Mouse (Mus musculus) midbrain, embryonic 11.5 days (tissue): ENCODE results near the gene Agpat2. TPM values are rescaled to one million over a fixed set of nuclear protein-coding genes. Genes with fewer than 3 reads are reported as not detected.

ENCODE experiments used
- ATAC-seq: fragments of 200-750 bp; cut with Nextera tagmentation; 2 replicates; pipeline ENCODE4 v1.8.0; 2017; ENCODE audit warnings: moderate TSS enrichment, moderate library complexity; ENCODE audit not compliant: low FRiP score
- DNase-seq: peaks from one replicate; pipeline ENCODE4 v3.0.0; 2015; ENCODE audit warnings: low spot score; ENCODE audit errors: missing footprints
- H3K27ac ChIP-seq: fragments of 300-500 bp; sonication (generic); 2 replicates; pipeline ENCODE4 v1.5.1; 2014; ENCODE audit warnings: low read depth, low read length
- H3K27me3 ChIP-seq: fragments of 300-500 bp; sonication (generic); 2 replicates; pipeline ENCODE4 v1.6.1; 2014; ENCODE audit warnings: mild to moderate bottlenecking, low read length, moderate library complexity, mixed read lengths; ENCODE audit not compliant: control insufficient read depth, insufficient read depth
- H3K36me3 ChIP-seq: fragments of 300-500 bp; sonication (generic); 2 replicates; pipeline ENCODE4 v1.6.1; 2014; ENCODE audit warnings: mild to moderate bottlenecking, low read length, moderate library complexity, mixed read lengths; ENCODE audit not compliant: control insufficient read depth, insufficient read depth
- H3K4me1 ChIP-seq: fragments of 300-500 bp; sonication (generic); 2 replicates; pipeline ENCODE4 v1.6.1; 2014; ENCODE audit warnings: low read length; ENCODE audit not compliant: control insufficient read depth, insufficient read depth
- H3K4me2 ChIP-seq: fragments of 300-500 bp; sonication (generic); 2 replicates; pipeline ENCODE4 v1.6.1; 2014; ENCODE audit warnings: mild to moderate bottlenecking, moderate library complexity
- H3K4me3 ChIP-seq: fragments of 300-500 bp; sonication (generic); 2 replicates; pipeline ENCODE4 v1.5.1; 2014; ENCODE audit warnings: low read depth, low read length
- H3K9ac ChIP-seq: fragments of 300-500 bp; sonication (generic); 2 replicates; pipeline ENCODE4 v1.6.1; 2014; ENCODE audit warnings: low read length
- H3K9me3 ChIP-seq: fragments of 300-500 bp; sonication (generic); 2 replicates; pipeline ENCODE4 v1.6.1; 2016; ENCODE audit warnings: low read length; ENCODE audit not compliant: control insufficient read depth
- WGBS: fragments of 180-500 bp; shearing (Covaris S2); extraction: QIAGEN DNeasy Blood & Tissue Kit; methylation state at CpG from one replicate; pipeline ENCODE4 v1.1.7; 2014; 5-methylcytosine and 5-hydroxymethylcytosine counted together
- polyA plus RNA-seq: library from polyadenylated mRNA; unstranded; fragments of >200 nt; fragmentation: Nextera tagmentation; extraction: Ambion mirVana; gene quantifications from 2 replicates; pipeline ENCODE4 v1.2.1, GENCODE M21; 2014

Agpat2 gene
- polyA plus RNA-seq, 1 experiment from 2014 or later, result 8.2 TPM

GRCm38 (mm10) chr2:26602631-26603030 is 1.6 kb downstream of the Agpat2 start:
- Histone ChIP-seq H3K9me3 (no peaks in the 10 kb centered on the region), H3K27ac (no peak overlapping the region), H3K4me1 (peaks cover 9% of the 10 kb centered on the region), H3K36me3 (no peaks in the 10 kb centered on the region), H3K9ac (no peak overlapping the region), H3K27me3 (peaks cover 26% of the 10 kb centered on the region), H3K4me2 (no peak overlapping the region), H3K4me3 (no peak overlapping the region)
- 88% methylated on average over 5 of the region's 5 CpGs for WGBS
- no peak for DNase-seq
- ATAC-seq, result no peak

- Histone ChIP-seq H3K4me3 (no peak overlapping the region), H3K9me3 (no peaks in the 10 kb centered on the region), H3K4me1 (peaks cover 9% of the 10 kb centered on the region), H3K9ac (no peak overlapping the region), H3K27me3 (peaks cover 26% of the 10 kb centered on the region), H3K27ac (no peak overlapping the region), H3K36me3 (no peaks in the 10 kb centered on the region), H3K4me2 (no peak overlapping the region)
- DNase-seq (no peak), ATAC-seq (no peak)
- WGBS, result 74% methylated on average over 1 of the region's 1 CpGs
Observed at GRCm38 (mm10) chr2:26601595-26601994, 2.6 kb downstream of the Agpat2 start.

- DNase-seq (no peak), ATAC-seq (no peak)
- H3K9ac ChIP-seq, result no peak overlapping the region
- no peak overlapping the region for H3K4me2 ChIP-seq
- H3K4me1 ChIP-seq, result peaks cover 9% of the 10 kb centered on the region
- no peaks in the 10 kb centered on the region for H3K9me3 ChIP-seq
- peaks cover 24% of the 10 kb centered on the region for H3K27me3 ChIP-seq
- H3K27ac ChIP-seq, result no peak overlapping the region
- H3K36me3 ChIP-seq, result no peaks in the 10 kb centered on the region
- 81% methylated on average over 2 of the region's 2 CpGs for WGBS
- H3K4me3 ChIP-seq, result no peak overlapping the region
Observed at GRCm38 (mm10) chr2:26600664-26601063, 3.6 kb downstream of the Agpat2 start.

- Histone ChIP-seq H3K9ac (no peak overlapping the region), H3K4me2 (no peak overlapping the region), H3K27ac (no peak overlapping the region), H3K27me3 (peaks cover 24% of the 10 kb centered on the region), H3K4me3 (no peak overlapping the region), H3K36me3 (no peaks in the 10 kb centered on the region), H3K4me1 (peaks cover 9% of the 10 kb centered on the region), H3K9me3 (no peaks in the 10 kb centered on the region)
- no peak for DNase-seq
- WGBS, result 83% methylated on average over 4 of the region's 4 CpGs
- ATAC-seq, result no peak
Observed at GRCm38 (mm10) chr2:26599965-26600364, 4.3 kb downstream of the Agpat2 start.

- Histone ChIP-seq H3K36me3 (no peaks in the 10 kb centered on the region), H3K9me3 (no peaks in the 10 kb centered on the region), H3K27me3 (peaks cover 11% of the 10 kb centered on the region), H3K27ac (no peak overlapping the region), H3K4me1 (peaks cover 2% of the 10 kb centered on the region), H3K4me2 (no peak overlapping the region), H3K4me3 (no peak overlapping the region), H3K9ac (no peak overlapping the region)
- 90% methylated on average over 3 of the region's 3 CpGs for WGBS
- DNase-seq (no peak), ATAC-seq (no peak)
Observed at GRCm38 (mm10) chr2:26598462-26598861, 5.8 kb downstream of the Agpat2 start.

- Histone ChIP-seq H3K9ac (no peak overlapping the region), H3K36me3 (no peaks in the 10 kb centered on the region), H3K4me1 (no peaks in the 10 kb centered on the region), H3K4me2 (no peak overlapping the region), H3K9me3 (no peaks in the 10 kb centered on the region), H3K4me3 (no peak overlapping the region), H3K27me3 (peaks cover 4% of the 10 kb centered on the region), H3K27ac (no peak overlapping the region)
- DNase-seq (no peak), ATAC-seq (no peak)
- 92% methylated on average over 2 of the region's 2 CpGs for WGBS
Observed at GRCm38 (mm10) chr2:26597810-26598209, 6.4 kb downstream of the Agpat2 start.

GRCm38 (mm10) chr2:26596898-26597297 is 7.3 kb downstream of the Agpat2 start:
- WGBS, result 97% methylated on average over 3 of the region's 3 CpGs
- no peaks in the 10 kb centered on the region for H3K36me3 ChIP-seq
- H3K27me3 ChIP-seq, result no peaks in the 10 kb centered on the region
- no peak overlapping the region for H3K4me2 ChIP-seq
- ATAC-seq (no peak), DNase-seq (no peak)
- no peaks in the 10 kb centered on the region for H3K9me3 ChIP-seq
- H3K4me1 ChIP-seq, result no peaks in the 10 kb centered on the region
- H3K27ac ChIP-seq, result no peak overlapping the region
- H3K9ac ChIP-seq, result no peak overlapping the region
- H3K4me3 ChIP-seq, result no peak overlapping the region

GRCm38 (mm10) chr2:26595725-26596435 is 8.3 kb downstream of the Agpat2 start:
- Histone ChIP-seq H3K9ac (no peak overlapping the region), H3K27me3 (no peaks in the 10 kb centered on the region), H3K4me1 (no peaks in the 10 kb centered on the region), H3K27ac (no peak overlapping the region), H3K36me3 (no peaks in the 10 kb centered on the region), H3K4me2 (no peak overlapping the region), H3K9me3 (no peaks in the 10 kb centered on the region), H3K4me3 (no peak overlapping the region)
- WGBS, result 89% methylated on average over 11 of the region's 11 CpGs
- ATAC-seq (no peak), DNase-seq (no peak)

- H3K9ac ChIP-seq, result no peak overlapping the region
- no peak for ATAC-seq
- no peak overlapping the region for H3K4me2 ChIP-seq
- no peak for DNase-seq
- H3K4me1 ChIP-seq, result no peaks in the 10 kb centered on the region
- WGBS, result 79% methylated on average over 6 of the region's 6 CpGs
- no peaks in the 10 kb centered on the region for H3K9me3 ChIP-seq
- H3K4me3 ChIP-seq, result no peak overlapping the region
- no peaks in the 10 kb centered on the region for H3K27me3 ChIP-seq
- no peaks in the 10 kb centered on the region for H3K36me3 ChIP-seq
- H3K27ac ChIP-seq, result no peak overlapping the region
Observed at GRCm38 (mm10) chr2:26594934-26595724, 9.1 kb downstream of the Agpat2 start.
